Mouse (Mus musculus): ENCODE results near the gene Shisal2b.
"Not testable (repeated sequence)": the region's sequence is repeated elsewhere in the genome, so short reads cannot be mapped to it uniquely, and the experiment has no call there.

Shisal2b gene

GRCm38 (mm10) chr13:104863127-104863979 is at the start of gene Shisal2b:
TSS of gene Shisal2b (minus strand) at chr13:104863893.
- ChIA-PET CTCF (interaction anchor here in 2 of 4 experiments (0.6 to 0.9 kb wide), 2 partner anchors 78 to 406 kb away, joined by 3 read pairs; no protein-coding TSS in a partner anchor), POLR2A (interaction anchor here in 3 of 4 experiments (0.5 to 1.9 kb wide), 6 partner anchors 9 to 654 kb away, joined by 3 to 9 read pairs (median 4); partner anchors contain the start of gene Cwc27 (in 1 of the 3))

DNA sequence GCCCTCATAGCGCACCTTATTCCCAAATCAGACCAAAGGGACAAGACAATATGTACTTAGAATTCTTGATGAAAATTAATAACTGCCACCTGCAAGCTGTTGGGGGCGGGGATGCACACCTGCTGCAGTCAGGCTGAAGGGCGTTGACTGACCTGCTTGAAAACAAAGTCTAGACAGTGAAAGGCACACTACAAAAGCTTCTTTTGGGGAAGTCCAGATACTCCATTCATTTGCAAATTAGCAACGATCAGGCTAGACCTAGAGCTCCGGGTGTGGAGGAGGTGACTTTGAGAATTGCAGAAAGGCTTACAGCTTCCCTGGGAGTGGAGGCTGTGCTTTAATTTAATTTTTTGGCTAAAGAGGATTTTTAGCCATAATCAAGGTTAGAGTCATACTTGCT is 47.9 kb upstream of the Shisal2b start:
- CTCF ChIA-PET: not testable (repeated sequence)
- POLR2A ChIA-PET: interaction anchor here in 1 of 4 experiments (1.0 kb wide), 1 partner anchor 92 kb away, joined by 3 read pairs; no protein-coding TSS in a partner anchor

DNA sequence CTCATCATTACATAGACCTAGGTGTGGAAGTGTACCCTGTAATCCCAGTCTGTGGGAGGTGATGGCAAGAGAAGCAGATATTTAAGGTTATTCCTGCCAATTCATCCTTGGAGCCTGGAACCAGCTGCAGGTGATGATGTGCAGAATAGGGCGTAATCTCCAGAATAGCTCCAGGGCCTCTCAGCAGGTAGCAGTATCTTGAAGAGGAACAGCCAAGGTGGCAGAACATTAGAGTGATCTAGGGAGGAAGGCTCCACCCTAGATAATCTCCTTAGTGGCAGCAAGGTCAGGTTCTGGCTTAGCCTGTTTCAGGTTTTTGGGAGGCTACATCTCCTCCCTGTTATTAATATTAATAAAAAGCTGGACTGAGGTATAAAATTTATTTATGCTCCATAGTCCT is 47.3 kb upstream of the Shisal2b start:
- CTCF ChIA-PET: not testable (repeated sequence)
- POLR2A ChIA-PET: interaction anchor here in 2 of 4 experiments (0.6 to 1.0 kb wide), 3 partner anchors 13 to 95 kb away, joined by 3 read pairs; no protein-coding TSS in a partner anchor

- POLR2A ChIA-PET: interaction anchor here in 2 of 4 experiments (0.5 to 1.2 kb wide), 2 partner anchors 10 to 90 kb away, joined by 3 to 6 read pairs; no protein-coding TSS in a partner anchor
- CTCF ChIA-PET: no interaction called here
These were observed 45.0 kb upstream of the Shisal2b start for GRCm38 (mm10) chr13:104908691-104909090.

DNA sequence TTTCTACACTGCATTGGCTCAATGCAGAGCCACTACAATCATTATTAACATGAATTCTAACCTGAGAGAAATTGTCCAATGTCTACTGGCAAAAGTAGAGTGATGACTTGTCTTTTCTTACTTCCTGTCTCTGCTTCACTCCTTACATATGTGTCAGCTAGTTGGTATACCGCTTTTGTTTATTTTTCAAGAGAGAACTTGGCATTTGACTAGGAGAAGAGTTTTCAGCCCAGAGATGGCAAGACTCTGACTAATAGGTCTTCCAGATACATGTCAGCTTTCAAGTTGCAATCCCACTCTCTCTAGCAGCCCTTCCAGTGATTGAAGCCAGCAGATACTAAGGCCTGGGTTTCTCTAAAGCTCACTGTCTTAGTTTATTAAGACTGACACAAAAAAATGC is 31.1 kb upstream of the Shisal2b start:
- CTCF ChIA-PET: no interaction called here

GRCm38 (mm10) chr13:104892337-104892736 is 28.6 kb upstream of the Shisal2b start:
- ChIA-PET POLR2A (interaction anchor here in 2 of 4 experiments (0.7 kb wide), 2 partner anchors 134 to 923 kb away, joined by 5 to 6 read pairs; no protein-coding TSS in a partner anchor), CTCF (interaction anchor here in 1 of 4 experiments (0.7 kb wide), 1 partner anchor 720 kb away, joined by 4 read pairs; no protein-coding TSS in a partner anchor)

More for the DNA sequence above, 31.1 kb upstream of the Shisal2b start:
- POLR2A ChIA-PET: interaction anchor here in 2 of 4 experiments (0.6 to 1.6 kb wide), 2 partner anchors 42 to 76 kb away, joined by 3 read pairs; no protein-coding TSS in a partner anchor

GRCm38 (mm10) chr13:104886308-104887032 is 22.8 kb upstream of the Shisal2b start:
- ChIA-PET POLR2A (no interaction called here), CTCF (no interaction called here)

- ChIA-PET POLR2A (no interaction called here), CTCF (no interaction called here)
These were observed 20.0 kb upstream of the Shisal2b start for GRCm38 (mm10) chr13:104883566-104884249.

- ChIA-PET CTCF (no interaction called here), POLR2A (no interaction called here)
These were observed 14.8 kb upstream of the Shisal2b start for GRCm38 (mm10) chr13:104878508-104878907.

GRCm38 (mm10) chr13:104869907-104870306 is 6.2 kb upstream of the Shisal2b start:
- ChIA-PET CTCF (no interaction called here), POLR2A (no interaction called here)

GRCm38 (mm10) chr13:104866726-104867125 is 3.0 kb upstream of the Shisal2b start:
- ChIA-PET CTCF (no interaction called here), POLR2A (no interaction called here)

- CTCF ChIA-PET: no interaction called here
- POLR2A ChIA-PET: interaction anchor here in 1 of 4 experiments (0.6 kb wide), 1 partner anchor 10 kb away, joined by 4 read pairs; no protein-coding TSS in a partner anchor
These were observed 10.0 kb downstream of the Shisal2b start for GRCm38 (mm10) chr13:104853645-104854044.

GRCm38 (mm10) chr13:104843295-104844089 is 20.2 kb downstream of the Shisal2b start:
- ChIA-PET CTCF (interaction anchor here in 1 of 4 experiments (0.6 kb wide), 1 partner anchor 856 kb away, joined by 5 read pairs; no protein-coding TSS in a partner anchor), POLR2A (interaction anchor here in 2 of 4 experiments (0.7 to 1.3 kb wide), 5 partner anchors 10 to 406 kb away, joined by 3 to 5 read pairs (median 4); no protein-coding TSS in a partner anchor)

GRCm38 (mm10) chr13:104841937-104842336 is 21.8 kb downstream of the Shisal2b start:
- ChIA-PET CTCF (no interaction called here), POLR2A (interaction anchor here in 3 of 4 experiments (0.6 to 1.3 kb wide), 4 partner anchors 9 to 635 kb away, joined by 3 to 5 read pairs (median 4); partner anchors contain the start of gene Cwc27 (in 1 of the 3))

- ChIA-PET POLR2A (no interaction called here), CTCF (no interaction called here)
These were observed 26.1 kb downstream of the Shisal2b start for GRCm38 (mm10) chr13:104837628-104838027.

- ChIA-PET CTCF (no interaction called here), POLR2A (interaction anchor here in 3 of 4 experiments (0.6 to 2.0 kb wide), 3 partner anchors 10 to 1809 kb away, joined by 3 to 6 read pairs (median 3); no protein-coding TSS in a partner anchor)
These were observed 30.9 kb downstream of the Shisal2b start for GRCm38 (mm10) chr13:104832811-104833210.

GRCm38 (mm10) chr13:104825470-104825869 is 38.2 kb downstream of the Shisal2b start:
- CTCF ChIA-PET: no interaction called here
- POLR2A ChIA-PET: interaction anchor here in 2 of 4 experiments (0.5 to 1.1 kb wide), 2 partner anchors 9 to 39 kb away, joined by 4 to 5 read pairs; partner anchors contain the start of gene Cwc27 (in 1 of the 2)

DNA sequence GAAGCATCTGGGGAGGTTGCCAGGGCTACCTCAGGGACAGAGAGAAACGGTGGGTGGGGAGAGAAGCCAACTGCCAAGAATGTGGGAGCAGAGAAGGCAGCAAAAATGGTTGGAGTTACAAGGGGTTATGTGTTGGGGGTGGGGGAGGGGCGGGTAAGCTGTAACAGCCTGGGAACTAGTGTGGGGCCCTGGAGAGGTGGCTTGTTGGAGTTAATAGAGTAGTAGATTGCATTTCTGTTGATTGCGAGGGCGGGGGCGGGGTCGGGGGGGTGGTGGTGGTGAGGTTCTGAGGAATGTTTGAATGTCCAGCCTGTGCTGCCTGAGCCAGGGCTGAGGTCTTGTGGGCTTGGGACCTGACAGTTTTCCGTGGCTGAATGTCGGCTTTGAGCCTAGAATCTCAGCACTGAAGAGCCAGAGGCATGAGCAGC is 41.3 kb downstream of the Shisal2b start:
- POLR2A ChIA-PET: no interaction called here

More for the DNA sequence above, 41.3 kb downstream of the Shisal2b start:
- CTCF ChIA-PET: no interaction called here

All from embryonic stem cell, embryonic (primary cell).